Mouse (Mus musculus) hindbrain, embryonic 13.5 days (tissue): ENCODE results near the gene Adprm. TPM values are rescaled to one million over a fixed set of nuclear protein-coding genes. Genes with fewer than 3 reads are reported as not detected.

Experiments used
- ATAC-seq: fragments of 200-750 bp; cut with Nextera tagmentation; 2 replicates; pipeline ENCODE4 v1.8.0; 2017; ENCODE audit warnings: moderate TSS enrichment; ENCODE audit not compliant: low FRiP score
- H3K27ac ChIP-seq: fragments of 300-500 bp; sonication (generic); 2 replicates; pipeline ENCODE4 v1.5.1; 2015; ENCODE audit warnings: inconsistent platforms, mild to moderate bottlenecking, moderate library complexity
- H3K27me3 ChIP-seq: fragments of 300-500 bp; sonication (generic); 2 replicates; pipeline ENCODE4 v1.6.1; 2015; ENCODE audit warnings: mild to moderate bottlenecking, inconsistent platforms
- H3K36me3 ChIP-seq: fragments of 300-500 bp; sonication (generic); 2 replicates; pipeline ENCODE4 v1.6.1; 2015; ENCODE audit warnings: mild to moderate bottlenecking, inconsistent platforms
- H3K4me1 ChIP-seq: fragments of 300-500 bp; sonication (generic); replicated peaks from 2 replicates; pipeline ENCODE4 v1.6.1; 2015; ENCODE audit warnings: inconsistent platforms
- H3K4me2 ChIP-seq: fragments of 300-500 bp; sonication (generic); 2 replicates; pipeline ENCODE4 v1.6.1; 2015; ENCODE audit warnings: inconsistent platforms, mild to moderate bottlenecking, moderate library complexity
- H3K4me3 ChIP-seq: fragments of 300-500 bp; sonication (generic); 2 replicates; pipeline ENCODE4 v1.5.1; 2015; ENCODE audit warnings: mild to moderate bottlenecking, inconsistent platforms
- H3K9ac ChIP-seq: fragments of 300-500 bp; sonication (generic); 2 replicates; pipeline ENCODE4 v1.6.1; 2015; ENCODE audit warnings: mild to moderate bottlenecking, inconsistent platforms
- H3K9me3 ChIP-seq: fragments of 300-500 bp; sonication (generic); 2 replicates; pipeline ENCODE4 v1.6.1; 2016; ENCODE audit warnings: inconsistent platforms
- WGBS: fragments of 180-500 bp; shearing (Covaris S2); methylation state at CpG from one replicate; pipeline ENCODE4 v1.1.7; 2015; 5-methylcytosine and 5-hydroxymethylcytosine counted together
- polyA plus RNA-seq: library from polyadenylated mRNA; unstranded; fragments of >200 nt; fragmentation: Nextera tagmentation; extraction: Ambion mirVana; gene quantifications from 2 replicates; pipeline ENCODE4 v1.2.1, GENCODE M21; 2015

The Adprm gene
- polyA plus RNA-seq, 1 experiment from 2014 or later = 34.5 TPM

DNA sequence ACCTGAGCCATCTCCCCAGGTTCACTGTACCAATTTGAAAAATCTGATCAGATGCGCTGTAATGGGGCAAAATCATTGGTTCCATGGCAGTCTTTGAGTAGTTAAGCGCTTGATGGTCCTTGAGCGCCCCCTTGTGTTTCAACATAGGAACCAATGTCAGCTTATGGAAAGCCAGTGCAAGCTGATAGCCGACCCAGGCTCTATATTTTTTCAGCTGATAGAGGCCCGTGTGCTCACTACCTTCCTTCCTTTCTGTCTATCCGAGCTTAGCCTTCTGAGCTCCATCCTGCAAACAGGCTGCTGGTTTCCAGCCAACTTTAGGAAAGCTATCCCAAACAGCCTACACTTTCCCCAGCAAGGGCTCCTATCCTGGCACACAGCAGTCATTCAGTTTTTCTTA is 33.1 kb upstream of the Adprm start:
- no peak for ATAC-seq
- H3K4me1 ChIP-seq = peaks cover 8% of the 10 kb centered on the region; the same call in 1 of the 2 replicates

DNA sequence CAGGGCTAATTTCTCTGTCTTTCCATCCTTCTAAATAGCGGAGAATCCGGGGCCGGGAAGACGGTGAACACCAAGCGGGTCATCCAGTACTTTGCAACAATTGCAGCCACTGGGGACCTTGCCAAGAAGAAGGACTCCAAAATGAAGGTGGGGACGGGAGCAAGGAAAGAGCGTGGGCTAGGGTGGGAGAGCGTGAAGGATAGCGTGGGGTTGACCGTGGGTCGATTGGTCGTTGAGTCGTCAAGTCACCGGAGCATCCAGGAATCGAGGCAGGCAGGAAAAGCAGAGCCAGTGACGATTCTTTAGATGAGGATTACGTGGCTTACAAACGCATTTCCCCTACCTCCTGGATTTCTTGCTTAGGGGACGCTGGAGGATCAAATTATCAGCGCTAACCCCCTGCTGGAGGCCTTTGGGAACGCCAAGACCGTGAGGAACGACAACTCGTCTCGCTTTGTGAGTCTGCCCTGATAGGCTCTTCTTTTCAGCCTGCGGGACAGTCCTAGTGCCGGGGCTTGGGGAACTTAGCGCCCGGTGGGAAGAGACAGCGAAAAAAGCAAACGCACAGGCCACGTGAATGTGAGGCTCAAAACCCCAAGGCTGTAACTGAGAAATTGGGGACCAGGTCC is 31.4 kb upstream of the Adprm start:
- Histone ChIP-seq H3K4me2 (no peak overlapping the region), H3K4me1 (peaks cover 15% of the 10 kb centered on the region), H3K27ac (no peak overlapping the region), H3K27me3 (peaks cover 29% of the 10 kb centered on the region), H3K36me3 (no peaks in the 10 kb centered on the region), H3K9ac (no peak overlapping the region), H3K9me3 (no peaks in the 10 kb centered on the region), H3K4me3 (no peak overlapping the region)
- no peak for ATAC-seq
- WGBS = 44% methylated on average over 32 of the region's 32 CpGs

More for the DNA sequence above, 33.1 kb upstream of the Adprm start:
- Histone ChIP-seq H3K9ac (no peak overlapping the region), H3K9me3 (no peaks in the 10 kb centered on the region), H3K27me3 (peaks cover 29% of the 10 kb centered on the region), H3K36me3 (no peaks in the 10 kb centered on the region), H3K27ac (no peak overlapping the region), H3K4me2 (no peak overlapping the region), H3K4me3 (no peak overlapping the region)
- 5% methylated on average over 6 of the region's 6 CpGs for WGBS

DNA sequence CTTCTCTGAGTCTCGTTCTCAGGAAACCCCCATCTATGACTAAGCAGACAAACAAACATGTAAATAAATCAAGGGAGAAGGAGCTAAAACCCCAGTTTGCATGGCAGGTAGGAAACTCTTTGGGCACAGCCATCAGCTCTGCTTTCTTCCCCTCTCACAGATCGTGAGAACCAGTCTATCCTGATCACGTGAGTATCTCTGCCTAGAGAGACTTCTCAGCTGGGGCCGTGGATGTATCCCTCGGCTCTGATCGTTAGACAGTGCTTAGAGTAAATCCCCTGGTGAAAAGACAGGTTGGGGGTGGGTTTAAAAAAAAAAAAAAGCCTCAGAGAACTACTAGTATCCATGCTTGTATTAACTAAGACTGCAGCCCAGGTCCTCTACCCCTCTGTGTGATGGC is 30.8 kb upstream of the Adprm start:
- no peak for ATAC-seq
- no peak overlapping the region for H3K9ac ChIP-seq
- peaks cover 15% of the 10 kb centered on the region for H3K4me1 ChIP-seq
- H3K27me3 ChIP-seq = peaks cover 29% of the 10 kb centered on the region
- H3K36me3 ChIP-seq = no peaks in the 10 kb centered on the region
- no peak overlapping the region for H3K4me2 ChIP-seq
- H3K4me3 ChIP-seq = no peak overlapping the region
- H3K27ac ChIP-seq = no peak overlapping the region
- H3K9me3 ChIP-seq = no peaks in the 10 kb centered on the region
- 71% methylated on average over 6 of the region's 6 CpGs for WGBS

DNA sequence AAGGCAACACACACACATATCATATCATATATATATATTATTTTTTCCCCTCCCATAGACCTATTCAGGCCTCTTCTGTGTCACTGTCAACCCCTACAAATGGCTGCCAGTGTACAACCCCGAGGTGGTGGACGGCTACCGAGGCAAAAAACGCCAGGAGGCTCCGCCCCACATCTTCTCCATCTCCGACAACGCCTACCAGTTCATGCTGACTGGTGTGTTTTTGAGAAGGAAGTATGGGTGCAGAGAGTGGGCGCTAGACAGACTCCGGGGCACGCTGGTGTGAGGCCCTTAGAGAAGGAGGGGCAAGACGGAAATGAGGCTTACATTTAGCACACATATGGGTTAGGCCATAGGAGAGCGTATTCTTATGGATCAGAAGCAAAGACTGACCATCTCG is 30.4 kb upstream of the Adprm start:
- no peak overlapping the region for H3K4me2 ChIP-seq
- H3K27ac ChIP-seq = no peak overlapping the region
- WGBS = 84% methylated on average over 13 of the region's 13 CpGs
- peaks cover 29% of the 10 kb centered on the region for H3K27me3 ChIP-seq
- no peak overlapping the region for H3K4me3 ChIP-seq
- H3K36me3 ChIP-seq = no peaks in the 10 kb centered on the region
- H3K4me1 ChIP-seq = peaks cover 15% of the 10 kb centered on the region
- no peak overlapping the region for H3K9ac ChIP-seq
- ATAC-seq = no peak
- H3K9me3 ChIP-seq = no peaks in the 10 kb centered on the region

DNA sequence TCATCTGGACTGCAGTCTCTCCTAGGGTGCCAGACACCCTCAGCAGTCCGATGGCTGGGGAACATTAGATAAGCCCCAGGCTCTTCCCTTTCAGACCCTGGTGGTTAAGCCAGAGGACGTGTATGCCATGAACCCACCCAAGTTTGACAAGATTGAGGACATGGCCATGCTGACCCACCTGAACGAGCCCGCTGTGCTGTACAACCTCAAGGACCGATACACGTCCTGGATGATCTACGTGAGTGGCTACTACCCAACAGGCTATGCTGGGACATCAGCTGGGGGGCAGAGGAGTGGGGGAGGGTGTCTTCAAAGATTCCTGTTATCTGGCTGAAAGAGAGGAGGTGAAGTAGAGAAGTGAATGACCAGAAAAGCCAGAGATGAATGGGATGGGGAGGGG is 29.8 kb upstream of the Adprm start:
- no peak overlapping the region for H3K9ac ChIP-seq
- H3K9me3 ChIP-seq = no peaks in the 10 kb centered on the region
- H3K36me3 ChIP-seq = no peaks in the 10 kb centered on the region
- H3K4me2 ChIP-seq = no peak overlapping the region
- peaks cover 15% of the 10 kb centered on the region for H3K4me1 ChIP-seq
- no peak overlapping the region for H3K4me3 ChIP-seq
- no peak overlapping the region for H3K27ac ChIP-seq
- no peak for ATAC-seq
- peaks cover 29% of the 10 kb centered on the region for H3K27me3 ChIP-seq
- 90% methylated on average over 7 of the region's 7 CpGs for WGBS

DNA sequence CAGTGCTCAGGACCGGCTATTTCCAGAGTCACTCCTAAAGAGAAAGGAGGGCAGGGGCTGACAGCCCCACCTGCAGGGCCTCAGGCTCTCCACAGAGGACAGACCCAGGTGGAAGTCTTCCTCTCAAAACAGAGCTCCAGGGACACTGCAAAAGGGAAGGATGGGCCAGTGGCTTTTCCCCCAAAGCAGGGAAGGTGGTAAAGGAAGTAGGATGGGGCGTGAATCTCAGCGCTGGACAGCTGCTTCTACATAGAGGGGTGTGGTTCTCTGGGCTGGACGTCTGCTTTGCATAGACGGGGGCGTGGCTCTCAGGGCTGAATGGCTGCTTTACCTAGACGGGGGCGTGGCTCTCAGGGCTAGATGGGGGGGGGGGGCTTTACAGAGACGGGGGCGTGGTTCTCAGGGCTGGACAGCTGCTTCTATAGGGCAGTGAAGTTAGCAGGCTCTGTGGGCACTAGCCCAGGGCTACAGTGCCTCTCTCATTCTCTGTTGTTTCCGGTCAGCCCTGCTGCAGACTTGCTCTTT is 28.8 kb upstream of the Adprm start:
- WGBS = 7% methylated on average over 11 of the region's 11 CpGs
- Histone ChIP-seq H3K4me2 (0 out of 2 replicates have a peak overlapping the region, but pooled peaks have one; percentile 1), H3K9ac (no peak overlapping the region), H3K4me3 (no peak overlapping the region), H3K36me3 (no peaks in the 10 kb centered on the region), H3K27me3 (peaks cover 29% of the 10 kb centered on the region), H3K4me1 (peaks cover 15% of the 10 kb centered on the region), H3K27ac (no peak overlapping the region), H3K9me3 (no peaks in the 10 kb centered on the region)
- ATAC-seq = peak; percentile 35; the same call in 1 of the 2 replicates

DNA sequence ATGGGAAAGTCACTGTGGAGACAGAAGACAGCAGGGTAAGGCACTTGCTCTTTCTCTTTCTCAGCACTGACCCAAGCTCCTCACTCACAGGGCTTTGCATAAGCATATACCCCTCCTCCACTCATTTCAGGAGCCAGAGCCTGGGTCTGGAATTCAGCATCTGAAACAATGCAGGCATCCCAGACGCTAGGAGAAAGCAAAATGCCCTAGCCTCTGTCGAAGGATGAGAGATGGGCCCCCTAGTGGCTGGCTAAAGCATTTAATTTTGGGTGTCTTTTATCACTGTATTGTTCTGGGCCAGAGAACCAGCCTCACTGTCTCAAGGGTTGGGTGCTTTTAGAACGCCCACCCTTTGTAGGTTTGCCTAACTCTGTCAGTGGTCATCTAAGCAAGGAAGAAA is 27.8 kb upstream of the Adprm start:
- no peak overlapping the region for H3K9ac ChIP-seq
- H3K4me3 ChIP-seq = no peak overlapping the region
- peaks cover 15% of the 10 kb centered on the region for H3K4me1 ChIP-seq
- ATAC-seq = peak; percentile 79
- H3K9me3 ChIP-seq = no peaks in the 10 kb centered on the region
- peaks cover 28% of the 10 kb centered on the region for H3K27me3 ChIP-seq
- no peaks in the 10 kb centered on the region for H3K36me3 ChIP-seq
- WGBS = 8% methylated on average over 3 of the region's 3 CpGs
- H3K27ac ChIP-seq = no peak overlapping the region
- H3K4me2 ChIP-seq = 0 out of 2 replicates have a peak overlapping the region, but pooled peaks have one; percentile 0

DNA sequence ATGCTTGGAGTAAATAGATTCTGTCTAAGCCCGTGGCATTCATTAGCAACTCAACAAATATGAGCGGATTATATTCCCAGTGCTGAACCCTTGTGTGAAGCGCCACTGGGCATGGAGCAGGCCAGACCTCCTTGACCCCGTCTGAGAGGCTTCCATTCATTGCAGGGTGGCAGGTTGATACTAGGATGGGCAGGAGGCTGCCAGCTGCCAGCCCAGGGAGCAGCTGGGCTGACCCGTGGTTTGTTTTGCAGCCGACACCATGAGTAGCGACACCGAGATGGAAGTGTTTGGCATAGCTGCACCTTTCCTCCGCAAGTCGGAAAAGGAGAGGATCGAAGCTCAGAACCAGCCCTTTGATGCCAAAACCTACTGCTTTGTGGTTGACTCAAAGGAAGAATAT is 27.3 kb upstream of the Adprm start:
- H3K4me1 ChIP-seq = peaks cover 18% of the 10 kb centered on the region
- no peak overlapping the region for H3K4me3 ChIP-seq
- 37% methylated on average over 11 of the region's 11 CpGs for WGBS
- H3K27me3 ChIP-seq = peaks cover 24% of the 10 kb centered on the region
- no peak overlapping the region for H3K27ac ChIP-seq
- H3K36me3 ChIP-seq = no peaks in the 10 kb centered on the region
- H3K4me2 ChIP-seq = 0 out of 2 replicates have a peak overlapping the region, but pooled peaks have one; percentile 0
- H3K9me3 ChIP-seq = no peaks in the 10 kb centered on the region
- ATAC-seq = no peak
- H3K9ac ChIP-seq = no peak overlapping the region

DNA sequence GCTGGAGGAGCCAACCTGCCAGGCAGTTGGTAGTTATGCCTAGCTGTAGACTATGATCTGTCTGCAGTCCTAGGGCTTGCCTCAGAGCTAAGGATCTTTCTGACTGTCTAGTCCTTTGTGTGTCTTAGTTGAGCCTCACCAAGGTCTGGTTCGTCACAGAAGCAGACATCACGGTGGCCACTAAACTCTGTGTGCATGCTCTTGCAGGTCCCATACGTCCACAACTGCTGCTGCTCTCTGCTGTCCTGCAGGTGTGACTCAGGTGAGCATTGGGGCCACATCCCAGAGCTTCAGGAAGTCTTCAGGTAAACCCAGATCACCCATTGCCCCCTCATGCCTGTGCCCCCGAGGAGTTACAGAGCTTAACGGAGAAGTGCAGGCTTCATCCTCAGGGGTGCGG is 26.5 kb upstream of the Adprm start:
- peaks cover 16% of the 10 kb centered on the region for H3K27me3 ChIP-seq
- no peaks in the 10 kb centered on the region for H3K9me3 ChIP-seq
- no peak overlapping the region for H3K27ac ChIP-seq
- peaks cover 18% of the 10 kb centered on the region for H3K4me1 ChIP-seq
- ATAC-seq = no peak
- H3K4me2 ChIP-seq = no peak overlapping the region
- H3K36me3 ChIP-seq = no peaks in the 10 kb centered on the region
- H3K9ac ChIP-seq = no peak overlapping the region
- H3K4me3 ChIP-seq = no peak overlapping the region
- WGBS = 92% methylated on average over 6 of the region's 6 CpGs

DNA sequence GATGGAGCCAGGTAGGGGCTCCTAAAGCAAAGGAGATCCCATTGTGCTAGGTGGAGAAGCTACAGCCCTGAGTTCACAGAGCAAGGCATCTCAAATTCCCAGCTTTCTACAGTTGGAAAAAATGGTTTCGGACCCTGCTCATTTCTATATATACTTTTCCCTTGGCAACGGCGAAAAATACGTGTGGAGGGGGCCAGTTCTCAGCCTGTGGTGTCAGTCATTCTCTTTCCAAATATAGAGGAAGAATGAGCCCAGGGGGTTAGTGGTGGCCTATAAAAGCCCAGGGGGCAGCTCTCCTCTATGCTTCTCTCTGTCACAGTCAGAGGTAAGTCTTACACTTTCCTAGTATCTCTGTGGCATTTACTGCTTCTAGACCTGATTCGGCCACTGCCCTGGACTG is 25.6 kb upstream of the Adprm start, which contains the start of gene Myh3:
Myh3 (plus strand) TSS at position 301 of the 400 bp plus-strand sequence.
- no peak within 1 kb of the TSS for H3K4me2 ChIP-seq
- peaks cover 7% of the 10 kb centered on the region; the same call in 1 of the 2 replicates for H3K27me3 ChIP-seq
- no peak within 1 kb of the TSS for H3K27ac ChIP-seq
- H3K9ac ChIP-seq = no peak within 1 kb of the TSS
- H3K4me1 ChIP-seq = peaks cover 18% of the 10 kb centered on the region
- ATAC-seq = no peak
- WGBS = 92% methylated on average over 5 of the region's 5 CpGs
- H3K4me3 ChIP-seq = no peak within 1 kb of the TSS
- H3K36me3 ChIP-seq = no peaks in the 10 kb centered on the region
- no peaks in the 10 kb centered on the region for H3K9me3 ChIP-seq

DNA sequence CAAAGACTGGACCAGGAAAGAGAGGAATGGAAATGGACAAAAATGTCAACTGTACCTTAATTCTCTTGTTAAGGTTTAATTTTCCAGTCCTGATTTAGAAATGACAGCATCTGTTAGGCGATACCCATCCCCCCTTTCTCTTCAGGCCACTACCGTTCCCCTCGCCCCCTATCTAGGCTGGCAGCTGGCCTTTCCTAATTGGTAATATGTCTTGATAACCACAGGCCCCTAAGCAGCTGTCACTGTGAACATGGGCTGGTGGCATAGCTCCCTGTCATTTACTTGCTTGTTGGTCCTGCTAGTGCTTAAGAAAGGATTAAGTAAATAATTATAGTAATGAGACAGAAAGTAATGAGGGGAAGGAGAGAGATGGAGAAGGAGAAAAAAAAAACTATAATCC is 25.0 kb upstream of the Adprm start:
- 0 out of 2 replicates have a peak, but pooled peaks cover 3% of the 10 kb centered on the region for H3K27me3 ChIP-seq
- ATAC-seq = no peak
- H3K9ac ChIP-seq = no peak overlapping the region
- no peaks in the 10 kb centered on the region for H3K9me3 ChIP-seq
- H3K4me2 ChIP-seq = no peak overlapping the region
- no peaks in the 10 kb centered on the region for H3K36me3 ChIP-seq
- H3K27ac ChIP-seq = no peak overlapping the region
- 44% methylated on average over 3 of the region's 3 CpGs for WGBS
- no peak overlapping the region for H3K4me3 ChIP-seq
- H3K4me1 ChIP-seq = peaks cover 18% of the 10 kb centered on the region

DNA sequence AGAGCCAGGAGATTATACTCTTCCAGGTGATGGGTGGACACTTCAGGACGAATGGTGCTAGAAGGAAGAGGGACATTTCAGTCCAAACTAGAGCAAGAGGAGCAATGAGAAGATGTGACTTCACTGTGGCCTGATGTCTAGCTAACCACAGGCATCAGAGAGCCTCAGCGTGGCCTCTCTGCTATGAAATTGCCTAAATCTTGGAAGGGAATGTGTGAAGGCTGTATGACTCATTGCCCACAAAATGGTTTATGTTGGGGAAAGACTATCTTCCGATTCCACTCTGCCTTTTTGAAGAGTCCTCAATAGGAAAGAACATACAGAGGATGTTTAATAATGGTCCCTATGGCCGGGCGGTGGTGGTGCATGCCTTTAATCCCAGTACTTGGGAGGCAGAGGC is 24.4 kb upstream of the Adprm start:
- no peak for ATAC-seq
- Histone ChIP-seq H3K4me3 (no peak overlapping the region), H3K36me3 (no peaks in the 10 kb centered on the region), H3K4me2 (no peak overlapping the region), H3K9me3 (no peaks in the 10 kb centered on the region), H3K27ac (no peak overlapping the region), H3K4me1 (peaks cover 18% of the 10 kb centered on the region), H3K9ac (no peak overlapping the region), H3K27me3 (no peaks in the 10 kb centered on the region)
- 87% methylated on average over 5 of the region's 5 CpGs for WGBS

DNA sequence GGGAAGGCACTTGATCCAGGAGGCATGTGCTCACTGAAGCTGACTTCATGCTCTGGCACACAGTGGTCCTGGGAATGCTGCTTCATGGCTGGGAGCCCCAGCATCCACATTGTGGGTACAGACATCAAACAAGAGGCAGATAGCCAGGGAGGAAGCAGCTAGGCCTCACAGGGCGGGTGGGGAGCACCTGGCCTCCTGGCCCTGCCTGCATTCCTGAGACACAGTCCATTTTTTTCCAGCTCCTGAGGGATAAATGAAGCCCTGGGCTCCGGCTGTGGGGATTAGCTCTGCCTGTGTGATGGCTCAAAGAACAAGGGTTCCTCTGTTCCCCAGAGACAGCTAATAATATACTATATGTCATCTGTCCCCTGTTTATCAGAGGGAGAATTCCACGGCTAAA is 22.6 kb upstream of the Adprm start:
- H3K27ac ChIP-seq = no peak overlapping the region
- no peak overlapping the region for H3K4me3 ChIP-seq
- no peaks in the 10 kb centered on the region for H3K36me3 ChIP-seq
- 33% methylated on average over 3 of the region's 3 CpGs for WGBS
- H3K9me3 ChIP-seq = no peaks in the 10 kb centered on the region
- H3K27me3 ChIP-seq = no peaks in the 10 kb centered on the region
- no peak overlapping the region for H3K9ac ChIP-seq
- no peak overlapping the region for H3K4me2 ChIP-seq
- no peak for ATAC-seq
- H3K4me1 ChIP-seq = peaks cover 8% of the 10 kb centered on the region
